Mouse (Mus musculus) bone marrow macrophage, adult 2 months (primary cell): Measurements from ENCODE around the gene Mup21. TPM values are rescaled to one million over a fixed set of nuclear protein-coding genes. Genes with fewer than 3 reads are reported as not detected.
A peak's percentile ranks its signal among the peaks of the same experiment; 100 is the strongest.
"Not testable (repeated sequence)": the region's sequence is repeated elsewhere in the genome, so short reads cannot be mapped to it uniquely, and the experiment has no call there.

Experiments
- H3K27ac ChIP-seq: 2 replicates; pipeline ENCODE4 v1.5.1; 2012; ENCODE audit warnings: low read depth, low read length; ENCODE audit not compliant: insufficient read depth
- H3K4me1 ChIP-seq: 2 replicates; pipeline ENCODE4 v1.6.1; 2012; ENCODE audit warnings: low read length; ENCODE audit not compliant: control insufficient read depth, insufficient read depth
- H3K4me3 ChIP-seq: 2 replicates; pipeline ENCODE4 v1.5.1; 2012; ENCODE audit warnings: mild to moderate bottlenecking, low read length, moderate library complexity; ENCODE audit not compliant: insufficient read depth
- CTCF ChIP-seq: IDR thresholded peaks from 2 replicates; pipeline ENCODE4 v1.5.1; 2012; ENCODE audit warnings: low read depth, mild to moderate bottlenecking, low read length, moderate library complexity
- POLR2A ChIP-seq: IDR thresholded peaks from 2 replicates; pipeline ENCODE4 v1.6.1; 2012; ENCODE audit warnings: mild to moderate bottlenecking, low read depth, low read length, borderline replicate concordance
- polyA plus RNA-seq: library from polyadenylated mRNA; stranded (reverse); fragments of >200 nt; gene quantifications from 2 replicates; pipeline ENCODE4 v1.2.4, GENCODE M21; 2012; ENCODE audit not compliant: missing spikeins, insufficient read depth, insufficient read length

The Mup21 gene
- polyA plus RNA-seq: not detected in 2 replicates

DNA sequence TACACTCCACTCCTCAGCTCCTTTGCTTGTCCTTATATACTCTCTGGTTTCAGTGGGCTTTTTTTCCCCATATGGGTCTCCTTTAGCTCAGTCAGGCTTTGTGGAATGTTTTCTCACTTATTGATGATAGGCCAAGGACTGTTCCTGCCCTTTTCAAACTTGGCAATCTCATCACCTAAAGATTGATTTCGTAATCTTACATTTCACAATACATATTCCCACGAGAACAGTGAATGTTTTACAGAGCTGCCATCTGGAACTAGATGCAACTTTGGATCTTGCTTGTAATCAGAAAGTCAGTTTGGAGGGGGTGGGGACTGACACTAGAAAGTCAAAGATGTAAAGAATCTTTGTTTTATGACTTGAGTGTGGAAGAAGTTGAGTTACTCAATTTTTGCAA, at the start of gene Mup21:
Mup21 (minus strand) TSS at position 53 of the 400 bp plus-strand sequence.
- no peak within 1 kb of the TSS for H3K4me3 ChIP-seq
- TF ChIP-seq CTCF (no peak), POLR2A (no peak)
- H3K4me1 ChIP-seq: no peaks in the 10 kb centered on the region
- no peak within 1 kb of the TSS for H3K27ac ChIP-seq

DNA sequence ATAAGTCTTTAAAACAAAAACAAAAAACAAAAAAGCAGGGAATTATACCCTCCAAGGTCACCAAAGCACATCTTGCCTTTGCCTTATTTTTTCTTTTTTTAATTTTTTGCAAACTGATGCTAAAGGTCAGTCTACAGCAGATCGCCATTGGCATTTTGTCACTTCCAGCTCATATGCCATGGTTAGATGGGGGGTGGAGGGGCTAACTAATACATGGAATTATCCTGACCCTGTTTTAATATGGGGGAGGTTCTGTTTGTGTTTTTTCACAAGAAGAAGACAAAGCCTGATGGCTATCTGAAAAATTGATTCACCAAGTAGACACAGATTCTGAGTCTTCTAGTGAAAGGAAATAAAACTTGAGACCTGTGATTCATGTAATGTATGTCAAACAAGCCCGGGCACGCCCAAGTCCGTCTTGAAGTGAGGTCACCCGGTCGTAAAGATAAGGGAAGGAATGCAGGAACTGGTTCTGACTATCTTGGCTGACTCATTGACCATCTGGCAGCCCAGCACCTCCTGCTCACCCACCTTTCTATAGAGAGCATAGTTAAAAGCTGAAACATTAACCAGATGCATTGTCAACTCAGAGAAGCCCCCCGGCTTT, 49.4 kb upstream of the Mup21 start:
- H3K4me1 ChIP-seq: no peaks in the 10 kb centered on the region

DNA sequence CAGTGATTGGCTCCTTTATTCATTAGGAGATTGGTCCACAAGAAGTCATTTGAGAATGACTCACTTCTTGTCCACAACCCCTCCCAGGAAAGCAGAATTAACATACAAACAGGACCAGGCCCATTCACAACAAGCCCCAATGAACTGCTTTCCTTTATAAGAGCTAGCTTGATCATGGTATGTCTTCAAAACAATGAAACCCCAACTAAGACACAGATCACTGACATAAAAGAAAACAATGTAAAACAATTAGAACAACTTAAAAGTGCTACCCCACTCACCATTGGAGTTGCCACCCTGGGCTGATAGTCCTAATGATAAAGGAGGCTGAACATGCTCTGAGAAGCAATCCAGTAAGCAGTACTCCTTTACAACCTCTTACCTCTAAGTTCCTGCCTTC, 38.1 kb upstream of the Mup21 start:
- TF ChIP-seq POLR2A (no peak), CTCF (no peak)
- H3K27ac ChIP-seq: no peak overlapping the region

More for the DNA sequence above, 49.4 kb upstream of the Mup21 start:
- H3K4me3 ChIP-seq: no peak overlapping the region
- H3K27ac ChIP-seq: no peak overlapping the region
- no peak for TF ChIP-seq POLR2A
- TF ChIP-seq CTCF: no peak

DNA sequence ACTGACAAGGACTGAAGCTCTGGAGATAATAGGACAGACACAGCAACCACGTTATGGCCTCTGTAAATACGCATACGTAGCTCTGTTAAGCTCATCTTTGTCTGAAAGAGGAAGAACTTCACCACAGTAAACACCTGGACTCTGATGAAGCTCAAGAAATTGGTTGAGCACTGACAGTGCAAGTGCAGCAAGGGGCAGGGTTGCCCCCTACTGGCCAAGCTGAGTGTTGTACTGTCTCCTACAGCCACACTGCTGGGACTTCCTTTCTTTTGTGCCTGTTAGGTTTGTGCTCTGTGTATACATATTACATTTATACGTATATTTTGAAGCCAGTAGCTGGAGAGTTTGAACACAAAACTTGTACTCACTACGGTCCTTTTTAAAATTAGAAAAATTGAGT, 26.6 kb upstream of the Mup21 start:
- TF ChIP-seq POLR2A (no peak), CTCF (peak; percentile 52; the same call in 1 of the 2 replicates)

More for the DNA sequence above, 38.1 kb upstream of the Mup21 start:
- no peaks in the 10 kb centered on the region for H3K4me1 ChIP-seq
- H3K4me3 ChIP-seq: no peak overlapping the region

DNA sequence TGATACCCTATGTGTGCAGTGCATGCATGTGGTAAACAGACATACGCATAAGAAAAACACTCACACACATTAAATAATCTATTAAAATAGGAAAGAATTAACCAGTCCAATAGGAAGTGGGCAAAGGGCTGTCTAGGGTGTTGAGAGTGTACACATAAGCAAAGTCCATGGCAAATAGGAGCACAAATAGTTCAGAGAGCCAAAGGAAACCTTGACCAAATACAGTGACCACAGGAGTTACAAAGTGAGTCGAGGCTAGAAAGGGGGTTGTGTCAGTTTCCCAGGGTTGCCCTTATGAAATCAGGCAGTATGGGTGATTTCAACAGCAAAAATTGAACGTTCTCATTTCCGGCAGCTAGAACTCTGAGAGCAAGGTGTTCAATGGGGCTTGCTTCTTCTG, 23.8 kb upstream of the Mup21 start:
- H3K4me3 ChIP-seq: no peak overlapping the region
- TF ChIP-seq CTCF (no peak), POLR2A (no peak)
- no peaks in the 10 kb centered on the region for H3K4me1 ChIP-seq
- no peak overlapping the region for H3K27ac ChIP-seq

More for the DNA sequence above, 26.6 kb upstream of the Mup21 start:
- H3K4me1 ChIP-seq: no peaks in the 10 kb centered on the region
- H3K27ac ChIP-seq: no peak overlapping the region
- no peak overlapping the region for H3K4me3 ChIP-seq

DNA sequence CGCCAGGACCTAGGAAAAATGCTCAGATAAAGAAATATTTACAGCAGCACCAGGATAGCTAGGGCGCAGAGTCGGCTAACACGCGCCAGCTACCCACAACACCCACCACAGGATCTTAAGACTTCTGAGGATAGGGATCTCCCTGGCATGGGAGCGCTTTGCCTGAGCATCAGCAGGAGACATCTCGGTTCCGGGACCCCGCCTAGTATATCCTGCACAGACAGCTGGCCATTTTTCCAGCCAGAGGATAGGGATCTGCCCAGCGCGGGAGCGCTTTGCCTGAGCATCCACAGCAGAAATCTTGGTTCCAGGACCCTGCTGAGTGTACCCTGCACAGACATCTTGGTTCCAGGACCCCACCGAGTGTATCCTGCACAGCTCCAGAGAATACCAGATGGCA, 17.0 kb upstream of the Mup21 start:
- not testable (repeated sequence) for H3K4me3 ChIP-seq, H3K27ac ChIP-seq, H3K4me1 ChIP-seq

DNA sequence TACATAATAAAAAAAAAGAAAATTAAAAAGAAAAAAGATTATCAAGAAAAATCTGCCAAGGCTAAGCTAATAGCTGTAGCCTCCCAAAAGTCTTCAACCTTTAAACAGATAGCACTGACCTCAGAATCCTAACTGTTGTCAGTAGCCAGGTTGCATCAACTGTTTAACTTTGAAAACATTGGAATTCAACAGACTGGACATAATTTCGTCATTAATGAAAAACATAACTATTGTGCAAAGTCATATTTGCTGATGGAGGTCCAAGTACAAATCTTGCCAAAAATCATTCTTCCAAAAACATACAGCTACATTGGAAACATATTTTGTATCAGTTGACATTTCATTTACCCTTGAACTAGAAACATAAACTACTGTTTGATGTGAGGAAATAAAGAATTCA, 7.7 kb upstream of the Mup21 start:
- Histone ChIP-seq H3K27ac (no peak overlapping the region), H3K4me1 (no peaks in the 10 kb centered on the region), H3K4me3 (no peak overlapping the region)
- TF ChIP-seq CTCF: no peak
- no peak for TF ChIP-seq POLR2A

DNA sequence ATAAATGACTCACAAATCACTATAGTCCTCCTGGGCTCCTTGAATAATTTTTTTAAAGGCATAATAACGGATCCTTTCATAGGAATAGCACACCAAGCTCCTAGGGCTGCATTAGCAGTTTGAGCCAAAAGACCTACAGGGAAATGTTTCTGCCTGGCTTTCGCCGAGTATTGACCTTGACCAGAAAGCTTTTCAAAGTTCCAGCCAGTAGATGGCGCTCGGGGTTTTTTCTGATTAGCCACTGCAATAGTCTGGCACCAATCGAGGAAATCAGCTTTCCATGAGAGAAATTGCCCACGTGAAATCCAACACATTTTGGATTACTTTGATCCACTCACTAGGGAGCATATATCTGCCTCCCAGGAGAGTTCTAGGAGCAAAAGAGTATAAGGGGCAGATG, 17.0 kb downstream of the Mup21 start:
- H3K4me1 ChIP-seq: no peaks in the 10 kb centered on the region
- no peak overlapping the region for H3K4me3 ChIP-seq
- no peak for TF ChIP-seq CTCF
- no peak for TF ChIP-seq POLR2A
- H3K27ac ChIP-seq: no peak overlapping the region

DNA sequence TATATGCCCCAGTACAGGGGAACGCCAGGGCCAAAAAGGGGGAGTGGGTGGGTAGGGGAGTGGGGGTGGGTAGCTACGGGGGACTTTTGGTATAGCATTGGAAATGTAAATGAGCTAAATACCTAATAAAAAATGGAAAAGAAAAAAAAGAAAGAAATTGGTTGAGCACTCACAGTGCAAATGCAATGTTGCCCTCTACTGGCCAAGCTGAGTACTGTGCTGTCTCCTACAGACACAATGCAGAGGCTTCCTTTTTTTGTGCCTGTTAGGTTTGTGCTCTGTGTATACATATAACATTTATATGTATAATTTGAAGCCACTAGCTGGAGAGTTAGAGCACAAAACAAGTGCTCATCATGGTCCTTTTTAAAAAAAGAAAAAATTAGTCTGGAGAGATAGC, 47.3 kb downstream of the Mup21 start:
- not testable (repeated sequence) for H3K27ac ChIP-seq, H3K4me3 ChIP-seq, H3K4me1 ChIP-seq

Other genes with a start within 250 kb of the Mup21 start
- gene Mup20, start 96.7 kb downstream of the Mup21 start, polyA plus RNA-seq: not detected in 2 replicates
- gene Mup3, start 63.5 kb downstream of the Mup21 start, polyA plus RNA-seq: not detected in 2 replicates
- gene Zfp37, start 80.2 kb upstream of the Mup21 start, polyA plus RNA-seq: not detected in 2 replicates
- 72.9 and 73.7 TPM in 2 replicates for gene Slc31a2, start 111.7 kb upstream of the Mup21 start, polyA plus RNA-seq
- gene Fkbp15, start 209.7 kb upstream of the Mup21 start, polyA plus RNA-seq: 92.2 and 95.1 TPM in 2 replicates
- 64.1 and 71.0 TPM in 2 replicates for gene Slc31a1, start 209.9 kb upstream of the Mup21 start, polyA plus RNA-seq